Mouse (Mus musculus): ENCODE measurements around the gene Pnldc1.

The Pnldc1 gene

DNA sequence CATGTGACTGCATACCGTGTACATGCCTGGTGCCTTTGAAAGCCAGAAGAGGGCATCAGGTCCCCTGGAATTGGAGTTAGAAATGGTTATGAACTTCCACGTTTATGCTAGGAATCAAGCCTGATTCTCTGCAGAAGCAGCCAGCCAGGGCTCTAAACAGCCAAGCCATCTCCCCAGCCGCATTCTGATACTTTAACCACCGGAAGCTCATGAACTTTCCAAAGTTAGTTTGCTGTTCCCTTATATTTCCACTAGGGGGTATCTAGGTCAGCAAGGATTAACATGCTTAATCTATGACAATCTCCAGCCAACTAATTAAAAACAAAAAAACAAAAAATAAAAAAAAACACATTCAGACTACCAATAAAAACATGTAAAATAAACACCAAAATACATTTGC lies 52.0 kb downstream of the Pnldc1 start:
- no peak for DNase-seq (ENCODE audit: low read depth, low spot score)

DNA sequence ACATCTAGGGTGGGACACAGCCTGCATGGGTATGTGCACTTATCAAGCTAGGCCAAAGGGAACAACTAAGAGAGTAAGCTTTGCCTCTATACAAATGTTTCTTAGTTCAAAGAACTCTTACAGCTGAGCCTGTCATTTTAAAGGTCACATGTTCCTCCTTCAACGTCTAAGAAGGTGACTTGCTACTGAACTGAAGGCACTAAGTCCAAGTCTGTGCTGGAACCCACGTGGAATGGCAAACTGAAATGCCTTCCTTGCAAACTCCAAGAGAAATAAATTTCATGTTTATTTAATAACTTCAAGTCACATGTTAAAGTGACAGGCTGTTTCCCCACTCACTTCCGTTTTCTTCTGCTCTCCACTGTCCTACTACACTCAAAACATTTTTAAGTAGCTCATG lies 52.6 kb downstream of the Pnldc1 start:
- no peak for DNase-seq (ENCODE audit: low read depth, low spot score)

DNA sequence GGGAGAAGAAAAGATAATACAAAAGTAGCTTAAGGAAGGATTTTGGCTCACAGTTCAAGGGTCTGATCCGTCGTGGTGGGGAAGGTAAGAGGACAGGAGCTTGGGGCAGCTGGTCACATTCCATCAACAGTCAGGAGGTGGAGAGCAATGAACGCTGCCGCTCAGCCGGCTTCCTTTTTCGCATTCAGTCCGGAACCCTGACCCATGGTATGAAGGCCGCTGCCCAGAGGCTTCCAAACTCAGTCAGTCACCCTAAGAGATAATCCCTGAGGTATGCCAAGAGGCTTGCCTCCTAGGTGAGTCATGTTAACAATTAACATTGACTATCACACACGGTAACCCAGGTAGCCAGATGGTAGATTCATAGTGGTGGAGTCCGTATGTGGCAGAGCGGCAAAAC lies 55.6 kb downstream of the Pnldc1 start:
- no peak for DNase-seq (ENCODE audit: low read depth, low spot score)

DNA sequence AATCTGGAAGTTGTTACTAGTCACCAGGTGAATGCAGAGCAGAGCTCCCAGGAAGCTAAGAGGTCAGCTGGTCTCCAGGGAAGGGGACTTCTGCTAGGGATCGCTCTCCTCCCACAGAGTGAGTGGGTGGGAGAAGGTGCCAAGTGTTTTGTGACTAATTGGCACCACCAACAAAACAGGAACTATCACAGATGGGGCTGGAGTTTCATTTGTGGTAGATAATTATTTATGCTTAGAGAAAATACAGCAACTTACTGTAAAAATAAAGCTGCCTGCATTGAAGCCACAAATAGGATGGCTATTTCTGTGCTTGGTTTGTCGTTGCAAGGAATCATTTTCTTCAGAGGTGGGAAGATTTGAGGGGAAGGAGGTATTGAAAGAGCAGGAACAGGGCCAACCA lies 56.2 kb downstream of the Pnldc1 start:
- DNase-seq (ENCODE audit: low read depth, low spot score): no peak

DNA sequence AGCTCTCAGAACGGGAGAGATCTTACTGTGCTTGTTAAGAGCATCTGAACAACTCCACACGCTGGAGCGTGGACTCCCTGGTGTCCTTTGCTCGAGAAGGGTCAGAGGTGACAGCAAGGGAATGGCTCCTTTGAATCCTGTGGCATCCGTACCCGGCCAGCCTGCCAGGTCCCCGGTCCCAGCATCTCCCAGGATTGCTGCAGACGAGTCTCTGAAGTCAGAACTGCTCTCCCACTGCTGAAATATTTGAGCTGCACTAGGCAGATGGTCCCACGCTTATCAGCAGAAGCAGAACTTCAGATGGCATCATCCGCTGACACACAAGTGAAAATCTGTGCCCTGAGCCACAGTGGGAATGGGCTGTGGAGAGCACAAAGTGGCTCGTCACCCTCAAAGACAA lies 58.3 kb downstream of the Pnldc1 start:
- no peak for DNase-seq (ENCODE audit: low read depth, low spot score)

DNA sequence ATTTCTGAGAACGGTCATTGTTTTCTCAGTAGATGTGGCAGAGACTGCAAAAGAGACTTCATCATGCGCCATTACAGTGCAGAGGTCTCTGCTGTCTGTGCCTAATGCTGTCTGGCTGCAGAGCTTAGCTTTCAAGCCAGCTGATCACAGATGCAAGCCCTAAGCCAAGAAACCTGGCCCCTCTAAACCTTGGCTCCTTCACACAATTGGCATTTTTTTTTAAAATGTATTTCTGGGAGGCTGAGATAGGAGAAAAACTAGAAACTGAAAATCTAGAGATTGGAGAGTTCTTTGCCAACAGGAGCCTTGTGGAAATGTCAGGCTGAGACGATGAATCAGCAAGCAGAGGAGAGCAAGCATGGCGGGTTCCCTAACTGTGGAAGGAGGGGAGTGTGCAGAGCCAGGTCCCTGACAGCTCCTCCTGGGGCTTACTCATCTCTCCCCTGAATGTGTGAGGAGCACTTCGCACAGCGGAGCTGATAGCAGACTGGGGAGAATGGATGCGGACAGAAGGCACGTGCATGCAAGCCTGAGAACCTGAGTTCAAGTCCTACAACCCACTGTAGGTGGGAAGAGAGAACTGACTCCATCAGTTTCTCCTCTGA lies 60.1 kb downstream of the Pnldc1 start:
- DNase-seq (ENCODE audit: low read depth, low spot score): no peak

DNA sequence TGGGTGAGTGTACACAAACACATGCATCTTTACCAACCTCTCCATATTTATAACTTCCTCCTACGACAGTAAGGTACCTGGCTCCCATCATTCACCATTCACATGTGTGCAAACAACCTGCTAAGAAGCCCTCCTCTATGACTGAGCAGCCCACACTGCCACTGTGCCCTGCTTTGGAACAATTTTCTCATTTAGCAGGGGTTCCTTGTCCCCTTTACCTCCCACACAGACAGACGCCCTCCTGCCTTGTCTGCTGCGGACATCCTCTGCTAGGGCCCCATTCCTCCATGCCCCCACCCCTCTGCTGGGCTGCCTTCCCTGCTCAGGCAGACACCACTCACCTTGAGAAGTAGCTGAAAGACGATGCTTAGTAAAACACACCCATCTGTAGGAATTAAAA lies 62.3 kb downstream of the Pnldc1 start:
- DNase-seq (ENCODE audit: low read depth, low spot score): no peak

DNA sequence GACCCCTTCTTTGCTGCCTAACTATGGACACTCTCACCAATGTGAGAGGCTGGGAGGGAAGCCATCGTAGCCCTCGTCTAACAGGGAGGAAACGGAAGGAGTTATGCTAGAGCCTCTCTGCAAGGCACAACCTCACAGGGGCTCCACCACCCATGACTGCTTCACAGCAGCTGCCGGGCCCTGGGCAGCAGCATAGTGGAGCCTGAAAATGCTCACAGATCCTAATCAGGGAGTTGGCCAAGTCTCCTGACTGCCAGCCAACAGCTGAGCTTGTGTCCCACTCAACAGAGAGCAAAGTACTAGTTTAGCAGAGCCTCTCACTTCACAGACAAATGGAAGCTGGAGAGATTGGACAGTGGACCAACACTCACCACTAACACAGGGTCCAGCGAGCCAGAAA lies 63.6 kb downstream of the Pnldc1 start:
- DNase-seq (ENCODE audit: low read depth, low spot score): no peak

DNA sequence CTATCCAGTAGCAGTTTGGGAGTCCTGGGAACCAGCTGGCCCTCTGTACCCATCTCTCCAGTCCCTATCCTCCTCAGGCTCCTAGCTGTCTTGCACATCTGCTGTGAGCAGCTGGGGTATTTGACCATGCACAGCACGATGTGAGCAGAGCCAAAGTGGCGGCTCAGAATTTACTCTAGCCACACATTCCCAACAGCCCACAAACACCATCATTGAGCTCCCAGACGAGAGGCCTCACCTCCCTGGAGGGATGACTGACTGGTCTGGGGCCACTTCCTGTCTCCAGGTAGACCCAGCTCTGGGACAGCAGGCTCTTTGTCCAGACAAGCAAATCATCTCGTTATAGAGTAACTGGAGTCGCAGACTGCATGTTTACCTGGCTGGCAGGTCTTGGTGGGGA lies 64.2 kb downstream of the Pnldc1 start:
- DNase-seq (ENCODE audit: low read depth, low spot score): no peak

DNA sequence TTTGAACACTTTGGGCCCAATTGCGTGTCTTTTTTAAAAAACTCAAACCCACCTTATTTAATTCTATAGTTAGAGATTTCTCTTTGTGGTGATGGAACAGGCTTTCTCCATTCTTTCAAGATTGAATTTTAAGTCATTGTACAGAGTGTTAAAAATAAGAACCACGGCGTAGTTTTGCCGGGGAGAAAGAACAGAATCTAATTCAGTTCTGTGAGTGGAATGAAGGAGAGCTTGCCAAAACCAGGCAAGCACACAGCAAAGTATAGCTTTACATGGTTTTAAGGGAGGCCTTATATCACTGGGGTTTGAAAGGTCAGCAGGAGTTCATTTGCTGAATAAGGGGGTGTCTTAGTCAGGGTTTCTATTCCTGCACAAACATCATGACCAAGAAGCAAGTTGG lies 65.5 kb downstream of the Pnldc1 start:
- DNase-seq (ENCODE audit: low read depth, low spot score): no peak

DNA sequence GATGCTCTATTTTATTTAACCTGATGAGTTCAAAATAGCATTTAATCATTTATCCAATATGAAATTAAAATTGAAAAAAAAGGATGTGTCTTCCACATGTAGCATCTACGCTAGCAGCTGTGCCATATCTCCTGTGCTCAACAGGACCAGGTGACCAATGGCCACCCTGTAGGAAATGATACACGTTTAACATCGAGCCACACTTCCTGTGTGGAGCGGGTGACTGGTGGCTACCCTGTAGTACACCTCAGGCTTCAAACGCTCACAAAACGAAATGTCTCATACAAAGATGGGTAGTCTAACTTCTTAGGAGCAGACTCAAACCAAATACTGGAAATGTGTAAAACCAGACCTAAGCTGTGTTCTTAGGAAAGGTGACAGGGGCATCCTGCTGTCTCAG lies 66.2 kb downstream of the Pnldc1 start:
- DNase-seq (ENCODE audit: low read depth, low spot score): no peak

DNA sequence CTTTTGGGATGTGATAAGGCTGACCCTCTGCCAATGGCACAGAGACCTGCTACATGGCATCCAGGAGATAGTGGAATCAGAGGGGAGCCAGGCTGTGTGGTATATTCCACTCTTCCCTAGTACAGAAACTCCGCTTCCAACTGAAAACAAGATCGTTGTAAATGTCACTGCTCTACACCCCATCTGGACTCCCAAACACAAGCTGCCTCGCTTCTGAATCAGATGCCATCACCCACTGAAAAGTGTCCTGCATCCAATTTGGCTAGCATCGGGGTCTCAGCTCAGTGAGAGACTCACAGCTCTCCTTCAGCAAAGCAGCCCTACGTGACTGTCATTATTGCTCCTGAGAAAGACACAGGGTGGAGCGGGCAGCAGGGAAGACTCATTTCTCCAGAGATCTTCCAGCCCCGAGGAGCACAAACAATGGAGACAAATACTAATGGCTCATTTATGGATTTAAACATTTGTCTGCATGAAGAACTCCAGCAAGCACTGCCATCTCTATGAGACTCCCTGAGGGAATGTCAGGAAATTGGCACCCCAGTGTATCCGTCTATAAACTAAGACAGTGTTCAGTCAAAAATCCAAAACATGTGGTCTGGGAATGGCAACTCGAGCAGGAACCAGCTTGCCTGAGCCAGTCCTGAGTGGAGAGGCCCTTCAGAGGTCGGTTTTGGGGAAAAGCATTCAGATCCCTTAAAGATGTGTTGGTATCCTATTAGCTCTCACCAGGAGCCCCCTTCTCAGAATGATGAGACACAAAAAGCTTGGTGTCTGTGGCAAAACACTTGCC lies 70.4 kb downstream of the Pnldc1 start:
- DNase-seq (ENCODE audit: low read depth, low spot score): no peak
